Comparison of ENCODE assay signal across 18 mouse cellular contexts in the genomic region with DNA sequence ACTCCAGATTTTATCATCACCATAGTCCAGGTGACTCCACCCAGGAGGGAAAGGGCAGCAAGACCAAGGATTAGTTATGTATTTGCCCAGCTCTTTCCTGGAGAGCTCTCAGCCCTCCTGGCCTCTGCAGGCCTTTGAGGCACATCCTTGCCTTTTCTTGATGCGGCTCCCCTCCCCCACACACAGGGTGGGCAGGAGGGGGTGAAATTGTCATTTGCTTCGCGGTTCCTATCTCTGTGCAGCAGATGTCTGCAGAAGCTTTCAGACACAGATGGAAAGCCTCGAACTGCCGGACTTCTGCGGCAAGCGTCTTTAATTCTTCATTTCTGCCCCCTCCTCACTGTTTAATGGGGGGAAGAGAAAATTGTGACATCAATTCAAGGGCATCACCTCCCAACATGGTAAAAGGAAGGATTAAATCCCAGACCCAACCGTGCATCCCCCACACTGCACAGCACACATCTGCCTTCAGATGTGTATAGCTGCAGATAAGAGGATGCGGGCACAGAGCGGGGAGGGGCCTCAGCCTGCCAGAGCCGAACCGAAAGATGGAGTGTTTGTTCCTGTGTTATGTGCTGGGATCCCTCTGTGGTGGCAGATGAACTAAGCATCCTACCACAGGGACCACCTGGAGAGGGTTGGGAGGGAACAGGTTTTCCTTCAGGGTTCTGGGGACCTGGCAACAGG.
A peak's percentile ranks its signal among the peaks of the same experiment; 100 is the strongest.
DNase-seq lines count a peak whose midpoint lies in the region; ATAC-seq lines count a peak whose summit lies in the region.
"Had no signal": no experiment of that assay in that cellular context is flagged by ENCODE, and none has a peak within 500 bp of the region (broad histone marks: within the 10 kb centered on the region; RNA-seq: fewer than 3 reads in every experiment).

No protein-coding gene starts in this region.

- H3K27ac ChIP-seq in forebrain, embryonic 10.5 days, result 0 out of 2 replicates have a peak overlapping the region, but pooled peaks have one; percentile 30
- no peak overlapping the region for H3K27ac ChIP-seq in forebrain, embryonic 16.5 days (ENCODE audit: low read length)
- no peak overlapping the region for H3K27ac ChIP-seq in neural tube, embryonic 11.5 days (ENCODE audit: low read depth, low read length)
- 0 out of 2 replicates have a peak overlapping the region, but pooled peaks have one; percentile 22 for H3K27ac ChIP-seq in midbrain, embryonic 14.5 days (replicated peaks; ENCODE audit: low read depth, low read length)
- H3K27ac ChIP-seq: embryonic facial prominence, embryonic 15.5 days; gastrocnemius, adult 2 months; hindbrain, embryonic 13.5 days had no signal

- no peaks in the 10 kb centered on the region for H3K36me3 ChIP-seq in forebrain, embryonic 10.5 days (replicated peaks)
- H3K36me3 ChIP-seq in forebrain, embryonic 16.5 days (ENCODE audit: control insufficient read depth, insufficient read depth), result no peaks in the 10 kb centered on the region
- H3K36me3 ChIP-seq in neural tube, embryonic 11.5 days (ENCODE audit: control insufficient read depth, insufficient read depth, low read length), result no peaks in the 10 kb centered on the region
- H3K36me3 ChIP-seq in midbrain, embryonic 14.5 days (ENCODE audit: control insufficient read depth, insufficient read depth, low read length), result no peaks in the 10 kb centered on the region
- H3K36me3 ChIP-seq: embryonic facial prominence, embryonic 15.5 days; heart, embryonic 12.5 days; hindbrain, embryonic 13.5 days had no signal

- ATAC-seq in forebrain, embryonic 16.5 days, result no peak
- ATAC-seq in neural tube, embryonic 11.5 days (ENCODE audit: insufficient read depth, low FRiP score, low TSS enrichment), result no peak
- ATAC-seq in midbrain, embryonic 14.5 days (ENCODE audit: low FRiP score, low TSS enrichment), result peak; percentile 63; the same call in 1 of the 2 replicates

- 82% methylated on average over 12 of the region's 12 CpGs for WGBS in forebrain, embryonic 10.5 days
- 71% methylated on average over 12 of the region's 12 CpGs for WGBS in forebrain, embryonic 16.5 days
- 70% methylated on average over 12 of the region's 12 CpGs for WGBS in neural tube, embryonic 11.5 days
- 43% methylated on average over 12 of the region's 12 CpGs for WGBS in midbrain, embryonic 14.5 days

- no peak for DNase-seq in forebrain, embryonic 10.5 days (ENCODE audit: extremely low spot score, low spot score)
- DNase-seq in neural tube, embryonic 11.5 days (ENCODE audit: low spot score), result peak; percentile 17
- DNase-seq in neural tube, embryonic 10.5 days (ENCODE audit: extremely low spot score, low spot score), result no peak
- DNase-seq in midbrain, embryonic 14.5 days, result peak; percentile 59
- no peak for DNase-seq in layer of hippocampus, postnatal 25 days (ENCODE audit: extremely low spot score in 1 of 2, low spot score in 1 of 2)
- no peak for DNase-seq in heart, postnatal 36 days
- no peak for DNase-seq in yolk sac, embryonic 10.5 days (ENCODE audit: low spot score)
- DNase-seq: adrenal gland, postnatal 14 days; cerebellum, adult 18-20 months; cerebellum, adult 9-11 months; cerebellum, postnatal 36 days; gastrocnemius, adult 2 months; gastrocnemius, postnatal 25 days had no signal

- H3K4me3 ChIP-seq in forebrain, embryonic 10.5 days, result no peak overlapping the region
- no peak overlapping the region for H3K4me3 ChIP-seq in forebrain, embryonic 16.5 days (replicated peaks; ENCODE audit: low read length)
- no peak overlapping the region for H3K4me3 ChIP-seq in neural tube, embryonic 11.5 days (ENCODE audit: low read depth, low read length)
- no peak overlapping the region for H3K4me3 ChIP-seq in midbrain, embryonic 14.5 days (replicated peaks; ENCODE audit: low read depth, low read length)
- H3K4me3 ChIP-seq: embryonic facial prominence, embryonic 15.5 days; erythroblast, embryonic 14.5 days; gastrocnemius, adult 2 months; heart, embryonic 12.5 days; hindbrain, embryonic 13.5 days had no signal

- no peak overlapping the region for H3K4me2 ChIP-seq in forebrain, embryonic 16.5 days (ENCODE audit: low read length)
- no peak overlapping the region for H3K4me2 ChIP-seq in neural tube, embryonic 11.5 days (ENCODE audit: low read depth)
- no peak overlapping the region for H3K4me2 ChIP-seq in midbrain, embryonic 14.5 days (ENCODE audit: low read length)
- H3K4me2 ChIP-seq: embryonic facial prominence, embryonic 15.5 days; heart, embryonic 12.5 days; hindbrain, embryonic 13.5 days had no signal

- no peak overlapping the region for H3K9ac ChIP-seq in forebrain, embryonic 16.5 days (replicated peaks; ENCODE audit: low read depth, low read length)
- no peak overlapping the region for H3K9ac ChIP-seq in neural tube, embryonic 11.5 days (ENCODE audit: low read length)
- H3K9ac ChIP-seq in midbrain, embryonic 14.5 days (replicated peaks; ENCODE audit: low read length), result no peak overlapping the region
- H3K9ac ChIP-seq: embryonic facial prominence, embryonic 15.5 days; heart, embryonic 12.5 days; hindbrain, embryonic 13.5 days had no signal

- peaks cover 40% of the 10 kb centered on the region for H3K4me1 ChIP-seq in forebrain, embryonic 10.5 days
- H3K4me1 ChIP-seq in forebrain, embryonic 16.5 days (replicated peaks; ENCODE audit: control insufficient read depth, insufficient read depth, low read length), result peaks cover 8% of the 10 kb centered on the region
- H3K4me1 ChIP-seq in neural tube, embryonic 11.5 days (ENCODE audit: control insufficient read depth, insufficient read depth, low read length), result peaks cover 11% of the 10 kb centered on the region
- H3K4me1 ChIP-seq in midbrain, embryonic 14.5 days (ENCODE audit: control insufficient read depth, insufficient read depth, low read length), result peaks cover 14% of the 10 kb centered on the region; the same call in 1 of the 2 replicates
- H3K4me1 ChIP-seq: embryonic facial prominence, embryonic 15.5 days; heart, embryonic 12.5 days had no signal

- no peaks in the 10 kb centered on the region for H3K27me3 ChIP-seq in forebrain, embryonic 10.5 days (ENCODE audit: poor library complexity, severe bottlenecking)
- H3K27me3 ChIP-seq in forebrain, embryonic 16.5 days (replicated peaks; ENCODE audit: control insufficient read depth, insufficient read depth, low read length), result no peaks in the 10 kb centered on the region; the same call in 1 of the 2 replicates
- H3K27me3 ChIP-seq in neural tube, embryonic 11.5 days (ENCODE audit: control insufficient read depth, insufficient read depth, low read length), result no peaks in the 10 kb centered on the region
- H3K27me3 ChIP-seq in midbrain, embryonic 14.5 days (ENCODE audit: control insufficient read depth, insufficient read depth, low read length), result no peaks in the 10 kb centered on the region
- H3K27me3 ChIP-seq: embryonic facial prominence, embryonic 15.5 days; heart, embryonic 12.5 days; hindbrain, embryonic 13.5 days had no signal

- intact Hi-C loops in heart, postnatal 36 days (cut with DNase I), result no loop called here

- no peaks in the 10 kb centered on the region for H3K9me3 ChIP-seq in forebrain, embryonic 10.5 days
- H3K9me3 ChIP-seq in forebrain, embryonic 16.5 days (ENCODE audit: control insufficient read depth, low read length), result no peaks in the 10 kb centered on the region
- no peaks in the 10 kb centered on the region for H3K9me3 ChIP-seq in neural tube, embryonic 11.5 days (ENCODE audit: control insufficient read depth, low read length)
- H3K9me3 ChIP-seq in midbrain, embryonic 14.5 days (ENCODE audit: control insufficient read depth, low read length), result peaks cover 3% of the 10 kb centered on the region; the same call in 1 of the 2 replicates
- H3K9me3 ChIP-seq: embryonic facial prominence, embryonic 15.5 days; heart, embryonic 12.5 days; hindbrain, embryonic 13.5 days had no signal

Comparison
In these comparisons a context has a peak if more than half of its experiments do, and no peak if none do; other contexts are left out.
1. DNase-seq: peak in neural tube, embryonic 11.5 days (single experiment) and midbrain, embryonic 14.5 days (single experiment); none in forebrain, embryonic 10.5 days (single experiment), neural tube, embryonic 10.5 days (single experiment), layer of hippocampus, postnatal 25 days (0 of 2), heart, postnatal 36 days (0 of 2) and yolk sac, embryonic 10.5 days (single experiment).
2. H3K27ac ChIP-seq: peak in forebrain, embryonic 10.5 days (single experiment) and midbrain, embryonic 14.5 days (single experiment); none in forebrain, embryonic 16.5 days (single experiment) and neural tube, embryonic 11.5 days (single experiment).